Mouse (Mus musculus) urinary bladder, postnatal 14 days (tissue): Measurements from ENCODE around the gene Gm6812.
"Not testable (repeated sequence)": the region's sequence is repeated elsewhere in the genome, so short reads cannot be mapped to it uniquely, and the experiment has no call there.

Experiments
- DNase-seq: peaks from one replicate; pipeline ENCODE4 v3.0.0; 2021; ENCODE audit warnings: low spot score

Gene Gm6812

DNA sequence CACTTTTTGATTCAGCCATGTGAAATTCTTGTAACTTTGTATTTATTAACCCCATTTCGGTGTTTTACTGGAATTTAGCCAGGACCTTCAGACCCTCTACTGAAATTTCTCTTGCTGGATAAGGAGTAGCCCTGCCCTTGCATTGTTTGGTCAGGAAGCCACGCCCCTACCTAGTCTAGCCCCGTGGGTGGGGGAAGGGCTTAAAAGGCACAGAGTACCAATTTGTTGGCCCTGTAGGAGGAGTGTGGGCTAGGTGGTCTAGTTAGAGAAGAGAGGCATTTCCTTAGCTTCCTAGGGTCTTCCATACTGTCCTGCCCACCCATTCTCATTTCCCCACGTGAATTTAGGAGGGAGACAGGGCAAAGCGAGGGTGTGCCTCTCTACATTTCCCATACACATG is at the start of gene Gm6812:
Gene Gm6812, minus strand, starts transcription at position 101 of the 400 bp plus-strand sequence.
- not testable (repeated sequence) for DNase-seq

DNA sequence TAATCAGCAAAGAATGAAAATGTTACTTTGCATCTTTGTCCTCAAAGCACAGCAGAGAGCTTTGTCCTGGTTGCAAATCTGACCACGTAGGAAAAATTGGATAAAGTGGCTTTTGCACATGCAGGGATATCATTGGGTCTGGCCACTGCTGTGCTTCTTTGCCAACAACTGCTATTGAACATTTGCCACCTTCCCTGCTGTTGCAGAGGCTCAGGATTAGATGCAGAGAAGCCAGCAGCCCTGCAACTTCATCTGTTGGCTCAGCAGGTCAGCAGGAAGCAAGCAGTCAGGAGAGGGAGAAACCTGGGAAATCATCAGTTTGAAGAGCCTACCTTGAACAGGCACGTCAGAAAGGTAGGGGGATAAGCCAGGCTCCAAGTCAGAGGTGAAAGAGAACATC is 27.7 kb downstream of the Gm6812 start:
- DNase-seq: no peak
